Mouse (Mus musculus): Measurements from ENCODE around the gene Atg16l2. TPM values are rescaled to one million over a fixed set of nuclear protein-coding genes. Genes with fewer than 3 reads are reported as not detected.

Atg16l2 gene
- polyA plus RNA-seq, 1 experiment = not detected

- H3K4me1 ChIP-seq (ENCODE audit: control insufficient read depth, insufficient read depth, low read length) = peaks cover 4% of the 10 kb centered on the region; the same call in 1 of the 2 replicates
- no peak overlapping the region for H3K4me3 ChIP-seq (ENCODE audit: insufficient read depth, low read depth, low read length)
- TF ChIP-seq CTCF (IDR thresholded peaks at IDR 0.05; ENCODE audit: insufficient read depth, low read depth, low read length) (no peak), POLR2A (IDR thresholded peaks at IDR 0.05; ENCODE audit: insufficient read depth, low read depth, low read length) (no peak)
- 90% methylated on average over 8 of the region's 8 CpGs for WGBS
- H3K27ac ChIP-seq (ENCODE audit: insufficient read depth, low read depth, low read length) = no peak overlapping the region
Measured at GRCm38 (mm10) chr7:101291641-101292040, 10.4 kb downstream of the Atg16l2 start.

- 70% methylated on average over 5 of the region's 5 CpGs for WGBS
- Histone ChIP-seq H3K4me3 (ENCODE audit: insufficient read depth, low read depth, low read length) (no peak overlapping the region), H3K27ac (ENCODE audit: insufficient read depth, low read depth, low read length) (no peak overlapping the region), H3K4me1 (ENCODE audit: control insufficient read depth, insufficient read depth, low read length) (no peaks in the 10 kb centered on the region)
- TF ChIP-seq POLR2A (IDR thresholded peaks at IDR 0.05; ENCODE audit: insufficient read depth, low read depth, low read length) (no peak), CTCF (IDR thresholded peaks at IDR 0.05; ENCODE audit: insufficient read depth, low read depth, low read length) (no peak)
Measured at GRCm38 (mm10) chr7:101291211-101291610, 10.8 kb downstream of the Atg16l2 start.

- 94% methylated on average over 10 of the region's 10 CpGs for WGBS
- Histone ChIP-seq H3K27ac (ENCODE audit: insufficient read depth, low read depth, low read length) (no peak overlapping the region), H3K4me3 (ENCODE audit: insufficient read depth, low read depth, low read length) (no peak overlapping the region), H3K4me1 (ENCODE audit: control insufficient read depth, insufficient read depth, low read length) (no peaks in the 10 kb centered on the region)
- TF ChIP-seq POLR2A (IDR thresholded peaks at IDR 0.05; ENCODE audit: insufficient read depth, low read depth, low read length) (no peak), CTCF (IDR thresholded peaks at IDR 0.05; ENCODE audit: insufficient read depth, low read depth, low read length) (no peak)
Measured at GRCm38 (mm10) chr7:101290401-101290800, 11.7 kb downstream of the Atg16l2 start.

GRCm38 (mm10) chr7:101288436-101288835 lies 13.6 kb downstream of the Atg16l2 start:
- no peak overlapping the region for H3K4me3 ChIP-seq (ENCODE audit: insufficient read depth, low read depth, low read length)
- 31% methylated on average over 4 of the region's 4 CpGs for WGBS

GRCm38 (mm10) chr7:101287820-101288219 lies 14.2 kb downstream of the Atg16l2 start:
- 87% methylated on average over 2 of the region's 2 CpGs for WGBS
- Histone ChIP-seq H3K4me1 (ENCODE audit: control insufficient read depth, insufficient read depth, low read length) (no peaks in the 10 kb centered on the region), H3K27ac (ENCODE audit: insufficient read depth, low read depth, low read length) (no peak overlapping the region), H3K4me3 (ENCODE audit: insufficient read depth, low read depth, low read length) (no peak overlapping the region)
- TF ChIP-seq POLR2A (IDR thresholded peaks at IDR 0.05; ENCODE audit: insufficient read depth, low read depth, low read length) = no peak
- no peak for TF ChIP-seq CTCF (IDR thresholded peaks at IDR 0.05; ENCODE audit: insufficient read depth, low read depth, low read length)

More at GRCm38 (mm10) chr7:101288436-101288835, 13.6 kb downstream of the Atg16l2 start:
- Histone ChIP-seq H3K27ac (ENCODE audit: insufficient read depth, low read depth, low read length) (no peak overlapping the region), H3K4me1 (ENCODE audit: control insufficient read depth, insufficient read depth, low read length) (no peaks in the 10 kb centered on the region)
- TF ChIP-seq POLR2A (IDR thresholded peaks at IDR 0.05; ENCODE audit: insufficient read depth, low read depth, low read length) (no peak), CTCF (IDR thresholded peaks at IDR 0.05; ENCODE audit: insufficient read depth, low read depth, low read length) (0 out of 2 replicates have a peak, but pooled peaks have one; percentile 28)

GRCm38 (mm10) chr7:101286891-101287290 lies 15.2 kb downstream of the Atg16l2 start:
- TF ChIP-seq CTCF (IDR thresholded peaks at IDR 0.05; ENCODE audit: insufficient read depth, low read depth, low read length) (no peak), POLR2A (IDR thresholded peaks at IDR 0.05; ENCODE audit: insufficient read depth, low read depth, low read length) (no peak)
- Histone ChIP-seq H3K27ac (ENCODE audit: insufficient read depth, low read depth, low read length) (no peak overlapping the region), H3K4me3 (ENCODE audit: insufficient read depth, low read depth, low read length) (no peak overlapping the region), H3K4me1 (ENCODE audit: control insufficient read depth, insufficient read depth, low read length) (peaks cover 3% of the 10 kb centered on the region; the same call in 1 of the 2 replicates)
- 77% methylated on average over 4 of the region's 4 CpGs for WGBS

GRCm38 (mm10) chr7:101284504-101284903 lies 17.5 kb downstream of the Atg16l2 start:
- WGBS = 96% methylated on average over 1 of the region's 1 CpGs
- no peak overlapping the region for H3K4me3 ChIP-seq (ENCODE audit: insufficient read depth, low read depth, low read length)
- H3K4me1 ChIP-seq (ENCODE audit: control insufficient read depth, insufficient read depth, low read length) = peaks cover 3% of the 10 kb centered on the region; the same call in 1 of the 2 replicates
- TF ChIP-seq CTCF (IDR thresholded peaks at IDR 0.05; ENCODE audit: insufficient read depth, low read depth, low read length) = no peak
- TF ChIP-seq POLR2A (IDR thresholded peaks at IDR 0.05; ENCODE audit: insufficient read depth, low read depth, low read length) = no peak
- no peak overlapping the region for H3K27ac ChIP-seq (ENCODE audit: insufficient read depth, low read depth, low read length)

GRCm38 (mm10) chr7:101282721-101283120 lies 19.3 kb downstream of the Atg16l2 start:
- Histone ChIP-seq H3K4me3 (ENCODE audit: insufficient read depth, low read depth, low read length) (no peak overlapping the region), H3K27ac (ENCODE audit: insufficient read depth, low read depth, low read length) (no peak overlapping the region), H3K4me1 (ENCODE audit: control insufficient read depth, insufficient read depth, low read length) (peaks cover 3% of the 10 kb centered on the region; the same call in 1 of the 2 replicates)
- 73% methylated on average over 3 of the region's 3 CpGs for WGBS
- no peak for TF ChIP-seq POLR2A (IDR thresholded peaks at IDR 0.05; ENCODE audit: insufficient read depth, low read depth, low read length)
- no peak for TF ChIP-seq CTCF (IDR thresholded peaks at IDR 0.05; ENCODE audit: insufficient read depth, low read depth, low read length)

GRCm38 (mm10) chr7:101272466-101273160 lies 29.4 kb downstream of the Atg16l2 start:
- H3K4me1 ChIP-seq (ENCODE audit: control insufficient read depth, insufficient read depth, low read length) = no peaks in the 10 kb centered on the region
- TF ChIP-seq POLR2A (IDR thresholded peaks at IDR 0.05; ENCODE audit: insufficient read depth, low read depth, low read length) (no peak), CTCF (IDR thresholded peaks at IDR 0.05; ENCODE audit: insufficient read depth, low read depth, low read length) (no peak)
- WGBS = 91% methylated on average over 8 of the region's 8 CpGs
- H3K27ac ChIP-seq (ENCODE audit: insufficient read depth, low read depth, low read length) = no peak overlapping the region
- H3K4me3 ChIP-seq (ENCODE audit: insufficient read depth, low read depth, low read length) = no peak overlapping the region
